Mouse (Mus musculus): ENCODE results near the gene Mitf.

The Mitf gene

DNA sequence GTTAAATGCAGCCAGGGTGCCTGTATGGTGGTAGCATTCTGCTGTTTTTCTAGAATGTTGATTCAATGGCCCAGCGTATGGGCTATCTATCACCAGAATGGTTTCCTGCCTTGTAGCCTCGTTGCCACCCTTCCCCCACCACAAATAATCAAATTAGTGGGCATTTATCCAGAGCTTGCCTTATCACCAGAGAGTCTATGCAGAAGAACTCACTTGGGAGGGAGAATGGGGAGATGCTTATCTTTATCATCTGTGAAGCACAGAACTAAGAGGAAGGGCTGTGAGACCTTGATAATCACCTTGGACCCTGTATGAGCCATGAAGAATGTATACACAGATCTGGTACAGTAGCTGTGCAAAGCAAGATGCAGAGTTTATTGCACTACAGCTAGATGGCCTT, 70.1 kb downstream of the Mitf start:
- DNase-seq (ENCODE audit: extremely low read depth, insufficient read length, low spot score), result no peak

DNA sequence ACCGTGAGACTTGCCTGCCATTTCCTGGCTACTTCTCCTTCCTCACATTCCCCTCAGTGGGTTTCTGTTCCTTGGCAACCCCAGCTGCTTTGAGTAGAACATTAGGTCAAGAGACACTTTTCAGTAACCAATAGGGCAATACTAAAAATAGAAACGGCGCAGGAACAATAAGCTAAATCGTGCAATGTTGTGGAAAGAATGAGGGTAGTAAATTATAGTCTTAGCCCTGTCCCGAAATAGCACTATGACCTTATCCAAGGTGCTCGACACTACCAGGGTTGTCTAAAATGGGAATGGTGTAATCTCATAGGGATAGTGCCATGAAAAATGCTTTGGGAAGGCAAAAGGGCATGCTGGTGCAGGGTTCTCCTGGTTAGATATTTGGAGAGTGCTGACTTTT, 70.6 kb downstream of the Mitf start:
- DNase-seq (ENCODE audit: extremely low read depth, insufficient read length, low spot score), result no peak

DNA sequence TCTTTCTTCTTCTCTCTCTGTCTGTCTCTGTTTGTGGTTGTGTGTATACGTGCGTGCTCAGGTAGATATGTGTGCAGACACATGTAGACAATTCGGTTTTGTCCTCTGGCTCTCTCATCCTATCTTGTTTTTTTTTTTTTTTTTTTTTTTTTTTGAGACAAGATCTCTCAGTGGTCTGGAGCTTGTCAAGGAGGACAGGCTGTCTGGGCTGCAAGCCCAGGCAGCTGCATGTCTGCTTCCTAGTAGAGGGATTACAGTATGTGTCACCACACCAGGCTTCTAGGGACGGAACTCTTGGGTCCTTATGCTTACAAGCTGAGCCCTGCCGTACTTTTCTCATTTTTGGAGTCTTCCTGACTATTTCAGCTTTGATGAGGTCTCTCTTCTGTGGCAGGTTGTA, 73.5 kb downstream of the Mitf start:
- no peak for DNase-seq (ENCODE audit: extremely low read depth, insufficient read length, low spot score)

DNA sequence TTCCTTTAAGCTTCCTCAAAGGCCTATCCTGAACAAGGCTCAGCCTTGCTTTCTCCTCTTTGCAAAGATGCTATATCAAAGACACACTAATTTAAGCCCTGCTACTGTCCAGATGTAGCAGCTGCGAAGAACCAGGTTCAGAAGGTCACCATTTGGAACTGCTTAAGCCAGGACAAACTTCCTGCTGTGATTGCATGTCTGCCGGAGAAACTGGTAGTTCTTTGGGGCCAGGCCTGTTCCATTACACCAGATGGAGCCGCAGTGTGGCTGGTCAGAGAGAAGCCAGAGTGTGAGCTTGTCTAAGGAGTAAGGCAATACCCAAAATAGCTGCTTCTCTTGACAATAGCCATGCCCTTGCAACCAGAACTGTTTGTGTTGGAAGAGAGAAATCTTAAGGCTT, 75.1 kb downstream of the Mitf start:
- no peak for DNase-seq (ENCODE audit: extremely low read depth, insufficient read length, low spot score)

DNA sequence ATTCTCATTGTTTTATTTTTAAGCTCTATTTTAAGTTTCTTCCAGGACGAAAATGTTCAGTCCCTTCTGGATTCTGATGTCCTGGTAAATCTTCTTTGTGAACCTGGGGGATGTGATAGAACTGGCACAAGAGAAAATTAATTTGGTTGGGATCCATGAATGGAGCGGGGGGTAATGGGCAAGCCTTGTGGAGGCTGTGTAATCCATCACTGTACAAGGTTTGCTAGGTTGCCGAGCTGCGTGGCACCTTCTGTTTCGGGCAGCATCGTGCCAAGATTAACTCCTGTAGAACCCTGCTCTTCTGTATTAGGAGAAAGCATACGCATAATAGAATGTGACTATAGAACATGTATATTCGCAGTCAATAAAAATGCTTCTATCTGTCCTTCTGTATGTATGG, 76.1 kb downstream of the Mitf start:
- DNase-seq (ENCODE audit: extremely low read depth, insufficient read length, low spot score), result no peak

DNA sequence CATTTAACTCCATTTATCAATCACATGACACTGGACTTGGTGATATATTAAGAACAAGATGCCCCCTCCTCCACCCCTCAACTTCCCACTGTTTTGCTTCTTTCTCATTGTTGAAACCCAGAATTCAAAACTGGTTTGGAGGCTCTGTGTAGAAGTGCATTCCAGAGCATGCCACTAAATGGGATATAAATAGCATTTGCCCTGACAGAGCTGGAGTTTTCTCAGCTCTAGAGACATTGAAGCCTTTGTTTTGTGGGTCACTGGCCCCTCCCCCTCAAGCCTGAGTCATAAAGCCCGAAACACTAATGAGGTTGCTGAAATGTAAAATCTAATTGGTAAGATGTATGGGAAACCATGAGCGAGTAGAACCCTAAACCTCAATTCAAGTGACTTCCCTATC, 76.6 kb downstream of the Mitf start:
- peak; percentile 62 for DNase-seq (ENCODE audit: extremely low read depth, insufficient read length, low spot score)

DNA sequence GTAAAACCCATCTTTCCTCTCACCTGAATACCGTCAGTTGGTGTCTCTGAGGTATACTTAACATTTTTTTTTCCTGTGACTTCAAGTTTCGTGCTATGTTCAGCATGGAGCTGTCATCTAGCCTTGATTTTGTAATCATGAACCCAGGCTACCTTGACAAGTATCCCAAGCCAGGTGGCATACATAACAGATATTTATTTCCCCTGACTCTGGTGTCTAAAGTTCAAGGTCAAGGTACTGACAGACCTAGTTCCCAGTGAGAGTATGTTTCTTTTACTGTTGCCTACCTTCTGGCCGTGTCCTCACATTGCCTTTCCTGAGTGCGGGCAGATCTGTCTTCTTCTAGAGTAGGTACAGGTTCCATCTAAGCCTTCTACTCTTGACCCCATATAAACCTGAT, 78.1 kb downstream of the Mitf start:
- no peak for DNase-seq (ENCODE audit: extremely low read depth, insufficient read length, low spot score)

DNA sequence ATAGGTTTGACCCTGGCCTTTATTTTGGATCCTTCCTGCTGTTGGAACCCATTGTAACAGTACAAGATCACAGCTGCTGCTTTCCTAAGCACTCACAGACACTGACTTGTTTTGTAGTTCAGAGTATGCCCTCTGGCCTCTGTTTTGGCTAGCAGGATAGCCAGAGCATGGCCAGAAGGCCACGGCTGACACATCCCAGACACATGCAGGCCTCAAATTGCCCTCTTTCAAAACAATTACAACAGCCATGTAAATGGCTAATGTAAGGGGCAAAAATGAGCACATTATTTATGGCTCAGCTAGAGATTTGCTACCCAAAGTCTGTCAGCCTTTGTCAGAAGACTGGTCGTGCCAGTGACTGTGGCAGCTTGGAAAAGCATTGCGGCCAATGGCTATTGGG, 78.8 kb downstream of the Mitf start:
- no peak for DNase-seq (ENCODE audit: extremely low read depth, insufficient read length, low spot score)

DNA sequence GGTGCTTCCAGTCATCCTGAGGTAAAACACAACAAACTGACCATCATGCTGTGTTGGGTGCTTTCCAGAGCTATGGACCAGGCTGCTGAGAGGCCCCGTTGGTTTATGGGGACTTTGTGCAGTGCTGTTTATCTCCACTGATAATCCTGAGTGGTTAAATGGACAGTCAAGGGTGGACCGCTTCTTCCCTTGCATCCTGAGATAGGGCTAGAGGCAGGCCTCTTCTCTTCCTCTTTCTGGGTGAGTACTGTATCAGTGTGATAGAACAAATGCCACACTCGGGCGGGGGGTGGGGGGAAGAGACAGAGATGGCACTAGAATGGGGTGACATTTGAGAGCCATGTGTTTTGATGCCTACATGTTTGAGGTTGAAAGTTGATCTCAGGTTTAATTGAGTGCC, 81.0 kb downstream of the Mitf start:
- no peak for DNase-seq (ENCODE audit: extremely low read depth, insufficient read length, low spot score)

DNA sequence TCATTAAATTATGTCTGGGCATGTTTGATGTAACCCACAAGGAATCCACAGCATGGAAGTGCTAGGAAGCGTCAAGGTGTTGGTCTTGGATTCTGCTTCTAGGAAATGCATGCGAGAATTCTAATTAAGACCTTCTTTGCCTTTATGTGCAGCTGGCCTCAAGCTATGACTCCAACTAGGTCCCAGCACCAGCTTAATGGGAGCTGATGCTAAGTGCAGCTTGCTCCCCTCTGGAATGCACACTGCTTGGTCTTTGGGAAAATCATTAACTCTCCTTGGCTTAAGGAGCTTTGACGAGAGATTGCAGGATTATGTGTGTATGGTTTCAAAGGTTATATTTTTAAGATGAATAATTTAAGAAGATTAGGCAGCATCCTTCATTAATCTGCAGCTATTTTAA, 81.7 kb downstream of the Mitf start:
- DNase-seq (ENCODE audit: extremely low read depth, insufficient read length, low spot score), result no peak

DNA sequence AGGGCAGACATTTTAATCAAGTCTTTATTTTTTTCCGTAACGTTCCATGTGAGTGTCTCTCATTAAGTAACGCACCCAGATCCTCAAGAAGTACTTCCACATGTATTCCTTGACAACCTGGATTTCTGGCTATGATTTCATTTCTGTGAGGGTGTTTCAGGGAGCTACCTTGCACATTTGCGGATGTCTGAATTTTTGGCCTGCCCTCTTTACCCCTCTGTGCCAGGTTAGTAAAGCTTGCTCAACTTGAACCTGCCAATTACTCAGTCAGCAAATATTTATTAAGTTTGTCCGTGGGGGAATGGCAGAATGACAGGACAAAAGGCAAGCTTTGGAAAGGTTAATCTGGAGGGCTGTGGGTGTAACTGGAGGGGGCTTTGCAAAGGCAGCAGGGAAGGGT, 86.7 kb downstream of the Mitf start:
- no peak for DNase-seq (ENCODE audit: extremely low read depth, insufficient read length, low spot score)

DNA sequence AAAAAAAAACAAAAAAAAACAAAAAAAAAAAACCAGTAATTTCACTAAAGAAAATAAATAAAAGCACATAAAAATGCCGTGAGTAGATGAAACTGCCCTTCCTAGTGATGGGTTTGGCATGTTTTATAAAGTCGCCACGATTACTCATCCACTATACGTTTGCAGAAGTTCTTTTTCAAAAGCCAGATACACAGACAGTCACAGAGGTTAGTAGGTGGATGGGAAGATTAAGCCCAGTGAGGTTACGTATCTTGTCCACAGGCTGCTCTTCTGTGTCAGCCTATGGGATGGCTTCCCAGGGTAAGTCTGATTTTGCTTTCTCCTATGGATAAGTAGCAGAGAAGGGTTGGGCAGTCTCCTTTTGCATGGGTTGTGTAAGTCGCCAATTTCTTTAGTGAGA, 90.3 kb downstream of the Mitf start:
- DNase-seq (ENCODE audit: extremely low read depth, insufficient read length, low spot score), result peak; percentile 6

DNA sequence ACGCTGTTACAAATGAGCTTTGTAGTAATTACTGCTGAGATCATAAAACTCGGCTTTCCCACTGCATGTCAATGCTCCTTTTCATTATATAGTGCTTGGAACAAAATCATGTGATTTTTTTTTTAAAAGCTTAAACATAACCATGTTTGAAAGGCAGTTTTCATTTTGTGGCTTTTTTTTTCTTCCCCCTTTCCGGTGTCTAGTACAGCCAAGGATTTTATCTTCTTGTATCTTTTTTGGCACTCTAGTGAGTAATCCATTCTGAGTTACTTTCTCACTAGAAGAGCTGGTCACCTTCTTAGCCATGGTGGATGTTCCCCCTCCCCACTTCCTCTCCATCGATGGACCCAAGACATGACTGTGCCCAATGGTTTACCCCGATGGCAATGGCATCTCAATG, 91.2 kb downstream of the Mitf start:
- no peak for DNase-seq (ENCODE audit: extremely low read depth, insufficient read length, low spot score)

DNA sequence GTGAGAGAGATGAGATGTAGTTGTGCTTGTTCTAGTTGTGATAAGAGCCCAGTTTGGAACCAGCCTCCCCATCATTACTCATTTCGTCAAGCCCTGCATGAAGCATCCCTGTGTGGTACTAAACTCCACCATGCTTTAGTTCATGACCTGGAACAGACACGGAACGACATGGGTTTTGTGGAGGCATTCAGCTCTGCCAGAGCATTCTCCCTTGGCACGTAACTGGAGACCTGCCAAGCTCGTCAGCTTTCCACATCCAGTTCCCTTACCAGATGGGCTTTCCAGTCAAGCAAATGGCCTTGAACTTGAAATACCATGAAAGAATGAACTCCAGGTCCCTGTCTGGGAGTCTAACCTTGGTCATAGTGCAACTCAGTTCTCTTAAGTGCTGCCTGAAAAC, 94.7 kb downstream of the Mitf start:
- no peak for DNase-seq (ENCODE audit: extremely low read depth, insufficient read length, low spot score)

DNA sequence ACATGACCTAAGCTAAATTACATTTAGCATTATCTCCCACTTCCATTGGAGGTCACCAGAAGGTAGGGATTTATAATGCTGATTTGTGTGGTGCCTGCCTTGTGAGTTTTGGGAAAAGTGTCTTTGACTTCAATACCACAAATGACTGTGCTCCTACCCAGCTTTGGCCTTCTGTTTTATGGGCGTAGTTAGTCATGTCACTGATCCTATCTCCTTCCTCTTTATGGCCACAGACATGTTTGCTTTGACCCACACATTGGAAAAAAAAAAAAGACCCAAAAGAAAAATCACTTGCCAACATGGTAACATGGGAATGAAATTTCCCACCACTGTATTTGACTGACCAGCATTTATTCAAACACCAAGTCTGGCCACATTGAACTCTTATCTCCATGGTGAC, 95.4 kb downstream of the Mitf start:
- no peak for DNase-seq (ENCODE audit: extremely low read depth, insufficient read length, low spot score)

DNA sequence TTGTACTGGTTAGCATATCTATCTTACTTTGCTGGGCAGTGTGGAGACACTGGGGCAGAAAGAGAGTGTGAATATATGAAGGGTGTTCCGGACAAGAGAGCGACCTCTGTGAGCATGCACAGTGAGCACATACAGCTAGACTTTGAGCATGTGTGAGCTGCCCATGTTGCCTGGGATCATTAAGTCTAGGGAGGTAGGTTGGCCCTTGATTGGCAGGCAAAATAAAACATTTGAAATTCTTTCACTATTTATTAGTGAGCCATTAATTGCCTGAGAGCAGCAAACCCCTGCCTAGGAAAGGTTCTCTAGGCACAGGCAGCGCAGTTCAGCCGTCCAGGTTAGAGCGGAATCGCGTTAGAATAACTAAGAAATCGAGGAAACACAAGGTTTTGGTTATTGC, 107.9 kb downstream of the Mitf start:
- no peak for DNase-seq (ENCODE audit: extremely low read depth, insufficient read length, low spot score)

DNA sequence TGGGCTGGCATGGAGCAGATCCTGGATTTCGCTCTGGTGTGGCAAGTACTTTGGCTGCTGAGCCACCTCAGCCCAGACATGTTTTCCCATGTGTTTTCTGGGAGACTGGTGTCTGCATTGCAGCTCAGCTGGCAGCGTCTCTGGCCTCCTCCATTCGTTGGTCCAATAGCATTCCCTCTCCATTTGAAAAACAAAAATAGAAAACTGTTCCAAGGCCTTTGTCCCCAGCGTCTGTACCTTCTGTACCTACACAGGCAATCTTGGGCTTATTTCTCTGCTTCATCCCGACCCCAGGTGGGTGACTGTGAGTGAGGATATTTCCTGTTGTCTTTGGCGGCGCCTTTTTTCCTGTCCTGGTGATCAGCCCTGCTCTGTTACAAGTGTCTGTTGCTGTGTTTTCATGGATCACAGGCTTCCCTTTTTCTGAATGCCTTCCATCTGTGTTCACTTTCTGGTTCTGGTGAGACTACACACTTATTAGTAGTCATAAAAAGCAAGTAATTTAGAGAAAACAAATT, 109.6 kb downstream of the Mitf start:
- no peak for DNase-seq (ENCODE audit: extremely low read depth, insufficient read length, low spot score)

DNA sequence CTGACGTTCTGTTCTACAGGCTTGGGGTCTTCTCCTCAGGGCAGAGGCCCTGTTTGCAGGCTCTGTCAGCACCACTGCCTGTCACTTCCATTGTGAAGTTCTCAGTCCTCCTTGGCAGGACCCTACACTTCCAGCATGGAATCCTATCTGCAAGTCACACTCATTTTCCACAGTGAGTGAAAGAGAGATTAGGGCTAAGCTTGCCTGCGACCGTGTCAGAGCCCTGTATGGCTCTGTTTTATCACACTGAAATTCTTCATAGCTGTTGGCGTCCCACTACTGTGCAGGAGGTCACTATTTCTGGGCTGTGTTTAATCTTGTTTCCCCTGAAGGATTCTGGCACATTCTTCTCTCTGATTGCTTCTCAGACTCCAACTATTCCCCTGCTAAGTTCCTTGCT, 111.2 kb downstream of the Mitf start:
- DNase-seq (ENCODE audit: extremely low read depth, insufficient read length, low spot score), result no peak

DNA sequence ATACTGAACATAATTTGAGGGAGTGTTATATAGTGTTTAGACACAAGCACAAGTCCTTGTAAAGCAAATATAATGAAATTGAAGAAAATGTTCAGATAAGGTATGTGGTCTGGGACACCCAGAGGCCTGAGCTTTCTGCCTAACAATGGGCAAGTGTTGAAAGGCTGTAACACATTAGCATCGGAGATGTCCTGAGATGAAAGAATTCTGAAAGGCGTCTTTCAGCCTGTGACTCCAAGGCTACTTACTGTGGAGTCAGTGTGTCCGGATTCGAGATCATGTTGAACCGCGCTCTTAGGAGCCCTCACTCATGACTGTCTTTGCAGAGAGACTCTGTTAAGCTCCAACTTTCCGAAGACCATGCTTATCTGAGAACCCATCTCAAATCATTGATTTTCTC, 111.6 kb downstream of the Mitf start:
- no peak for DNase-seq (ENCODE audit: extremely low read depth, insufficient read length, low spot score)

DNA sequence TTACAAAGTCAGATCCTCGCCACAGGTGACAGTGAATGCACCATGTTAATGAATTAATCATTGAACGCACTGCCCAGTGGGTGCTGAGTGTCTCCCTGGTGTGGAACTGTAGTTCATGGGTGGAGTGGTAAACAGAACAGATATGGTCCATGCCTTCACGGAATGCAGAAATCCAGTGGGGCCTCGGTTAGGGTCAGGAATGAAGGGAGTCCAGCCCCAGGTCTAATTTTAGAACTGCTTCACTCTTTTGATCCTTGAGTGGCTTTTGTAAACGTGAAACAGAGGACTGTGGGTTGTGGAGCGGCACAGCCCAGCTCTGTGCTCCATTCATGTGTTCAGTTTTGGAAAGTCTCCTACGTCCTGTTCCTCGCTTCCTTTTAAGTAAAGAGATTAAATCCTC, 112.4 kb downstream of the Mitf start:
- DNase-seq (ENCODE audit: extremely low read depth, insufficient read length, low spot score), result no peak

DNA sequence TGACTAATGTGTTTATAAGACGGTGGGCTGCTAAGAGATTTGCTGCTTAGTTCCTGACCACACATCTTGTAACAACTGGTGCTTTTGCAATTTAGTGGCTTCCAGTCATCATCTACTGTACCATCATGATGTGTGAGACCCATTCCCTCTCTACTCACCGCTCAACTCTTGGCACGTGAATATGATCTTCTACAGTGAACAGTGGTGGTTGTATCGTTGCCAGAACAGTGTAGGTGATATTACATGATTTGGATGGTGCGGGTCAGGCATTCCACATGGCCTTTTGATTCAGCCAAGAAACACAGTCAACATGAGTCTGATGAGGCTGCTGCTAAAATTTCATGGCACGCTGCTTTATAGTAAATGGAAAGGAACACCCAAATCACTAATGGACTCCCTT, 114.7 kb downstream of the Mitf start:
- DNase-seq (ENCODE audit: extremely low read depth, insufficient read length, low spot score), result no peak

DNA sequence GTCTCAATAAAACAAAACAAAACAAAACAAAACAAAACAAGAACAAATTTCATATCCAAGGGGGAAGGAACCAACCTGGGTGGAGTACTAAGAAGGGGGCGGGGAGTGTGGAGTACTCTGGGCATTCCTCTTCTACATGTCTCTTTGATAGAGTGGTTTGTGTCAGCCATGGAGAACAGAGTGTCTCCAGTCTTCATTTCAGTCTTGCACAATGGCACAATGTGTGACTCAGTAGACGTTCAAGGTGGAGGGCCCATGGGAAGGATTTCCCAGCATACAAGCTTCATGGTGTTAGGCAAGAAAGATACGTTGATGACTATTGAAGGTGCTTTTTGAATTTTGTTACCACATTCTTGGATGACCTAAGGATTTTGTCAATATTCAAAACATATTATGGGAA, 117.4 kb downstream of the Mitf start:
- DNase-seq (ENCODE audit: extremely low read depth, insufficient read length, low spot score), result no peak

DNA sequence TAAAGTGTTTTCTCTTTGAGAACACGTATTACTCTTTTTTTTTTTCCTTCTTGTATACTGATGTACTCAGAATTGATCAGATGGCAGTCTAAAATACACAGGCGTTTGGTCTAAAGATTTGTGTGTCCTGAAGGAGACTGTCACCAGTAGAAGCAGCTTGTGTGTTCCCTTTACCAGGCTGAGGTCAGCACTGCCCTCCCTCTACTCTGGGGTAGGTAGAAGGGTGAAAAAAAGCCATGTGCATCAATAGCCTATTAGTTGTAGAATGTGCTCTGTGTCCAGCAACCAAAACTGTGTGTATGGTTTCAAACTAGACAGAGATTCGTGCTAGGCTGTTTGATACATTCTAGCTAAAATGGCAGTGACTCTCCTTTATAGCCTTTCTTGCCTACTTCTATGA, 122.2 kb downstream of the Mitf start:
- no peak for DNase-seq (ENCODE audit: extremely low read depth, insufficient read length, low spot score)

DNA sequence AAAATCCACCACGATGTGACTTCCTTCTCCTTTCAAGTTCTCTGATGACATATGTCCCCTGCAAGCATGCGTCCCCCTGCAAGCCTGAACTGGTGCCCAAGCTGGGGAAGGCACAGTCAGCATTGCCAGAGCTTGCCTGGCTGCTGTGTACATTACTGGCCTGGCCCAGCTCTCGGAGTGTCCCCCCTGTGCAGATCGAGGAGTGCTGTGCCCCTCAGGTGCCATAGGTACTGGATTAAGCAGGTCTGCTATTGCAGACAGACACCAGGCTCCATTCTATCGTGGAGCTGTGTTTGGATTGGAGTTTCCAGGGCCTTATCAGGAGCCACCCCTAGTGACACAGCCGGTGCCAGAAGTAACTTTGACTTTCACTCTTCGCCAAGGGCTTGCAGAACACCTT, 122.6 kb downstream of the Mitf start:
- no peak for DNase-seq (ENCODE audit: extremely low read depth, insufficient read length, low spot score)

Measured in 3134 (cell line).